Mouse (Mus musculus) intestine, embryonic 16.5 days (tissue): Measurements from ENCODE around the gene Otop2. TPM values are rescaled to one million over a fixed set of nuclear protein-coding genes. Genes with fewer than 3 reads are reported as not detected.
A peak's percentile ranks its signal among the peaks of the same experiment; 100 is the strongest.

Experiments
- ATAC-seq: fragments of 200-750 bp; cut with Nextera tagmentation; 2 replicates; pipeline ENCODE4 v1.8.0; 2017; ENCODE audit warnings: moderate TSS enrichment, moderate library complexity
- H3K27ac ChIP-seq: fragments of 300-500 bp; sonication (generic); 2 replicates; pipeline ENCODE4 v1.5.1; 2014; ENCODE audit warnings: mild to moderate bottlenecking, low read length
- H3K27me3 ChIP-seq: fragments of 300-500 bp; sonication (generic); replicated peaks from 2 replicates; pipeline ENCODE4 v1.6.1; 2014; ENCODE audit warnings: low read length, control low read depth, mixed read lengths; ENCODE audit not compliant: control insufficient read depth, insufficient read depth
- H3K36me3 ChIP-seq: fragments of 300-500 bp; sonication (generic); 2 replicates; pipeline ENCODE4 v1.6.1; 2014; ENCODE audit warnings: low read length, control low read depth; ENCODE audit not compliant: control insufficient read depth, insufficient read depth
- H3K4me1 ChIP-seq: fragments of 300-500 bp; sonication (generic); 2 replicates; pipeline ENCODE4 v1.6.1; 2014; ENCODE audit warnings: low read length, control low read depth, mixed read lengths; ENCODE audit not compliant: control insufficient read depth, insufficient read depth
- H3K4me2 ChIP-seq: fragments of 300-500 bp; sonication (generic); 2 replicates; pipeline ENCODE4 v1.6.1; 2014; ENCODE audit warnings: low read depth, low read length, control low read depth
- H3K4me3 ChIP-seq: fragments of 300-500 bp; sonication (generic); 2 replicates; pipeline ENCODE4 v1.5.1; 2014; ENCODE audit warnings: mild to moderate bottlenecking, low read length
- H3K9ac ChIP-seq: fragments of 300-500 bp; sonication (generic); 2 replicates; pipeline ENCODE4 v1.6.1; 2014; ENCODE audit warnings: low read depth, low read length
- H3K9me3 ChIP-seq: fragments of 300-500 bp; sonication (generic); 2 replicates; pipeline ENCODE4 v1.6.1; 2016; ENCODE audit warnings: low read length, control low read depth; ENCODE audit not compliant: control insufficient read depth
- WGBS: fragments of 180-500 bp; shearing (Covaris S2); extraction: QIAGEN DNeasy Blood & Tissue Kit; methylation state at CpG from one replicate; pipeline ENCODE4 v1.1.7; 2014; 5-methylcytosine and 5-hydroxymethylcytosine counted together
- polyA plus RNA-seq: library from polyadenylated mRNA; unstranded; fragments of >200 nt; fragmentation: Nextera tagmentation; extraction: Ambion mirVana; gene quantifications from 2 replicates; pipeline ENCODE4 v1.2.1, GENCODE M21; 2015

Otop2 gene
- polyA plus RNA-seq, 1 experiment from 2014 or later: 0.11 TPM

GRCm38 (mm10) chr11:115303167-115303566 lies 3.8 kb upstream of the Otop2 start:
- no peak overlapping the region for H3K4me2 ChIP-seq
- no peak for ATAC-seq
- no peak overlapping the region for H3K4me3 ChIP-seq
- H3K9ac ChIP-seq: no peak overlapping the region
- H3K36me3 ChIP-seq: no peaks in the 10 kb centered on the region
- H3K27ac ChIP-seq: no peak overlapping the region
- H3K4me1 ChIP-seq: no peaks in the 10 kb centered on the region
- 0 out of 2 replicates have a peak, but pooled peaks cover 2% of the 10 kb centered on the region for H3K27me3 ChIP-seq
- 31% methylated on average over 8 of the region's 8 CpGs for whole genome bisulfite sequencing
- no peaks in the 10 kb centered on the region for H3K9me3 ChIP-seq

- Histone ChIP-seq H3K4me1 (no peaks in the 10 kb centered on the region), H3K36me3 (no peaks in the 10 kb centered on the region), H3K27ac (no peak overlapping the region), H3K27me3 (0 out of 2 replicates have a peak, but pooled peaks cover 9% of the 10 kb centered on the region), H3K4me3 (no peak overlapping the region), H3K4me2 (no peak overlapping the region), H3K9me3 (no peaks in the 10 kb centered on the region), H3K9ac (no peak overlapping the region)
- WGBS: 63% methylated on average over 1 of the region's 1 CpGs
- no peak for ATAC-seq
These were observed 1.8 kb downstream of the Otop2 start for GRCm38 (mm10) chr11:115308781-115309180.

GRCm38 (mm10) chr11:115314249-115314648 lies 7.3 kb downstream of the Otop2 start:
- Histone ChIP-seq H3K4me2 (no peak overlapping the region), H3K36me3 (no peaks in the 10 kb centered on the region), H3K27me3 (peaks cover 54% of the 10 kb centered on the region), H3K4me3 (no peak overlapping the region), H3K9me3 (no peaks in the 10 kb centered on the region), H3K27ac (no peak overlapping the region), H3K4me1 (no peaks in the 10 kb centered on the region), H3K9ac (no peak overlapping the region; the same call in 1 of the 2 replicates)
- 48% methylated on average over 2 of the region's 2 CpGs for WGBS
- no peak for ATAC-seq

- WGBS: 60% methylated on average over 7 of the region's 7 CpGs
- ATAC-seq: no peak
- H3K4me2 ChIP-seq: no peak overlapping the region
- H3K4me1 ChIP-seq: peaks cover 9% of the 10 kb centered on the region; the same call in 1 of the 2 replicates
- H3K27ac ChIP-seq: no peak overlapping the region
- no peak overlapping the region for H3K9ac ChIP-seq
- no peak overlapping the region for H3K4me3 ChIP-seq
- no peaks in the 10 kb centered on the region for H3K36me3 ChIP-seq
- H3K27me3 ChIP-seq: peaks cover 81% of the 10 kb centered on the region
- H3K9me3 ChIP-seq: no peaks in the 10 kb centered on the region
These were observed 10.2 kb downstream of the Otop2 start for GRCm38 (mm10) chr11:115317204-115317603.

- ATAC-seq: no peak
- no peak overlapping the region for H3K4me2 ChIP-seq
- no peaks in the 10 kb centered on the region for H3K9me3 ChIP-seq
- 4% methylated on average over 63 of the region's 63 CpGs for WGBS
- no peak overlapping the region for H3K9ac ChIP-seq
- no peak overlapping the region for H3K27ac ChIP-seq
- no peaks in the 10 kb centered on the region for H3K36me3 ChIP-seq
- H3K27me3 ChIP-seq: peaks cover 90% of the 10 kb centered on the region
- no peak overlapping the region; the same call in 1 of the 2 replicates for H3K4me3 ChIP-seq
- peaks cover 9% of the 10 kb centered on the region; the same call in 1 of the 2 replicates for H3K4me1 ChIP-seq
These were observed 11.5 kb downstream of the Otop2 start for GRCm38 (mm10) chr11:115318245-115319027.

GRCm38 (mm10) chr11:115319704-115320383 lies 12.9 kb downstream of the Otop2 start:
- no peaks in the 10 kb centered on the region for H3K36me3 ChIP-seq
- no peak; the same call in 1 of the 2 replicates for ATAC-seq
- no peak overlapping the region for H3K27ac ChIP-seq
- no peak overlapping the region for H3K4me2 ChIP-seq
- no peak overlapping the region for H3K9ac ChIP-seq
- peaks cover 95% of the 10 kb centered on the region for H3K27me3 ChIP-seq
- H3K4me1 ChIP-seq: peaks cover 9% of the 10 kb centered on the region; the same call in 1 of the 2 replicates
- H3K4me3 ChIP-seq: no peak overlapping the region
- 7% methylated on average over 16 of the region's 18 CpGs for WGBS
- H3K9me3 ChIP-seq: no peaks in the 10 kb centered on the region

GRCm38 (mm10) chr11:115321906-115322693 lies 15.1 kb downstream of the Otop2 start, which contains the start of gene Ush1g:
Gene Ush1g (minus strand): TSS chr11:115322041.
- Histone ChIP-seq H3K36me3 (no peaks in the 10 kb centered on the region), H3K27me3 (peaks cover 83% of the 10 kb centered on the region), H3K27ac (no peak within 1 kb of the TSS), H3K4me3 (peak within 1 kb of the TSS; percentile 11), H3K9me3 (no peaks in the 10 kb centered on the region), H3K4me2 (no peak within 1 kb of the TSS; the same call in 1 of the 2 replicates), H3K4me1 (peaks cover 9% of the 10 kb centered on the region; the same call in 1 of the 2 replicates), H3K9ac (peak within 1 kb of the TSS; percentile 44; the same call in 1 of the 2 replicates)
- ATAC-seq: peak; percentile 47; the same call in 1 of the 2 replicates
- WGBS: 5% methylated on average over 35 of the region's 35 CpGs

- Histone ChIP-seq H3K27me3 (peaks cover 71% of the 10 kb centered on the region), H3K9ac (no peak overlapping the region), H3K4me1 (peaks cover 9% of the 10 kb centered on the region; the same call in 1 of the 2 replicates), H3K9me3 (no peaks in the 10 kb centered on the region), H3K4me2 (no peak overlapping the region), H3K27ac (no peak overlapping the region), H3K36me3 (no peaks in the 10 kb centered on the region), H3K4me3 (no peak overlapping the region)
- no peak for ATAC-seq
- WGBS: 16% methylated on average over 32 of the region's 32 CpGs
These were observed 16.4 kb downstream of the Otop2 start for GRCm38 (mm10) chr11:115323354-115323753.

GRCm38 (mm10) chr11:115326730-115327129 lies 19.8 kb downstream of the Otop2 start:
- Histone ChIP-seq H3K27ac (no peak overlapping the region), H3K27me3 (peaks cover 41% of the 10 kb centered on the region), H3K4me1 (peaks cover 4% of the 10 kb centered on the region; the same call in 1 of the 2 replicates), H3K36me3 (no peaks in the 10 kb centered on the region), H3K9me3 (no peaks in the 10 kb centered on the region), H3K4me2 (no peak overlapping the region), H3K4me3 (no peak overlapping the region), H3K9ac (no peak overlapping the region)
- whole genome bisulfite sequencing: 63% methylated on average over 7 of the region's 7 CpGs
- no peak for ATAC-seq
